Mouse (Mus musculus) lung, adult 18-20 months (tissue): ENCODE measurements at regions not wholly inside any gene's neighbourhood (a gene's known extent, or its start where the extent isn't known, plus 50 kb on each side); places are given as distances from the start of the nearest gene placed in this dataset.

Source experiments
- DNase-seq, 2 experiments: peaks; one replicate each; pipeline ENCODE4 v3.0.0; 2022; ENCODE audit warnings: mixed read lengths in 2 of 2

DNA sequence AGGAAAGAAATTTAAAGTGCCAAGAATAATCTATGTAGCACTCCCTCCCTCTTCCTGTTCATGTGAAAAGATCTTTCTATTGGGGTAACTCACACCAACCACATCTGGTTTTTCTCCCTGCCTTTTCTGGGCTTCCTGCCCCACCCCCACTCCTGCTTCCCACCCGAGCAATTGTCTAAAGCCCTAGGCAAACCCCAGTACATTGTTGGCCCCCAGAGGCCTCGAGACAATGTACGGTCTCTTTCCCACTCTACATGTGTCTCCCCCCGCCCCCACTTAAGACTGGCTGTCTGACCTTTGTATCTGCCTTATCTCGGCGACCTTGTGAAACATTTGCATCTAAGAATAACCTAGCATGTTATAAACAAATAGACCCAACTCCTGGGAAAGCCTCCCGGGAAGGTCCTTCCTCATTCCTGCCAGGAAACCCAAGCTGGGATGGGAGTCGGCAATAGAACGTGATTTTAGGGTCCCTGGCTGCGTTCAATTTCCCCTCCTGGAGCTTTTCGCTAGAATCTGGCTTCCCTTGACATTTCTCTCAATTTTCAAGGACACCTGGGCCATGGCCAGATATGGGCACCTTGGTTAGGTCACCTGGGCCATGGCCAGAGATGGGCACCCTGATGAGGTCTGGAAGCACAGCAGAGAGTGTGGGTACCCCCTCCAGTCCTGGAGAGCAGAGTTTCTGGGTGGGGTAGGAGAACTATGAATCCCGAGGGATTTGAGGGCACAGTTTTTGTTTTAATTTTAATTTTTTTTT lies 97.9 kb upstream of the Map4k3 start:
- peak in 1 of 2 experiments; percentile 9 for DNase-seq

DNA sequence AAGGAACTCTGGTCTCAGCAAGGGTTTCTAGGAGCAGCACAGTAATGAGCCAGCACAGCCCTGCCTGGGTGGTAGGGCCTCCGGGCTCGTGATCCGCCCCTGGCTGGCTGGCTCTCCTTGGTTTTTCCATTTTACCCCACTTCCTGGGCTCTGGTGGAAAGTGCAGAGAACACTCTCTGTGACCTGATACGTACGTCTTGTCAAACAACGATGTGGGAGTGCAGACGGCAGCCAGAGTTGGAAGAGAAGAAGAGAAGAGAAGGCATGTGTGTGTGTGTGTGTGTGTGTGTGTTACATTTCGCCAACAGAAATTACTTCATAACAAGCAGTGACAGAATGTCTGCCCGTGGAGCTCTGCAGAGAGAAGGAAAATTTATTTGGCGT lies 97.2 kb upstream of the Map4k3 start:
- DNase-seq = peak; percentile 11 to 18

DNA sequence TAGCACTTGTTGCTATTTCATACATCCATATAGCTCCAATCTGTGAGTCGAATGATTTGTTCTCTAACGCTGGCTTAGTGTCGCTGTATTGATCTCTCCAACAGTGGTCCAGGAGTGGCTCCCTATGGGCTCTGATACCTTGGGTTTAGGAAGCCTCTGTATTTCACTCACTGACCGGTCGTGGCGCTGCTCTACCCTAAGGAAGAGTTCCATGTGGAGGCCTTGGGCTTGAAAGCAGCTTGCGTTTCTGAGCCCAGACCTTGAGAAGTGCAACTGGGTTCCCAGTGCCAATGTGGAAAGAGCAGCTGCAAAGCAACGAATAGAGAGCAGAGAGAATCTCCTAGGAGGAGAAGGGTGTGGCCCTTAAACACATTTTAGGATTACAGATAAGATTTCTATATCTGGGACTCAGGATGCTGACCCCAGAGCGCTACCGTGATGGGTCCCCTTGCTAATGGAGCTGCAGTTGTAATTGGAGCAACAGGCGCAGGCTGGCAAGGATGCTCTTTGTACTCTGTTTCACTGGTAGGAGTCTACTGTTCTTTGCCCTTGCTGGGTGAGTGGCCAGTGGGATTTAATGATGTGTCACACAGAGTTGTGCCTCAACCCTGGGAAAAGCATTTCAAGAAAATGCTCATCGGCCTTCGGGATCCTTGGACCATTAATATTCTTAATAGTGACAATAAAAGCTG lies 96.7 kb upstream of the Map4k3 start:
- no peak for DNase-seq

DNA sequence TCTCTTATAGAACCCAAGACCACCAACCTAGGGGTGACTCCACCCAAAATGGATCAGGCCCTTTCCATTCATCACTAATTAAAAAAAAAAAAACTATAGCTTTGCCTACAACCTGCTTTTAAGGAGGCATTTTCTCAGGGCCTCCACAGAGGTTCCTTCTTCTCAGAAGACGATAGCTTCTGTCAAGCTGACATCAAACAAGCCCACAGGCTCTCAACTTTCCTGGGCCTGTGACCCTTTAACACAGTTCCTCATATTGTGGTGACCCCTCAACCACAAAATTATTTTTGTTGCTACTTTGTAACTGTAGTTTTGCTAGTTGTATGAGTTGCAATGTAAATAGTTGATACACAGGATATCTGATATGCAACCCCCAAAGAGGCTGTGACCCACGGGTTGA lies 96.0 kb upstream of the Map4k3 start:
- no peak for DNase-seq

DNA sequence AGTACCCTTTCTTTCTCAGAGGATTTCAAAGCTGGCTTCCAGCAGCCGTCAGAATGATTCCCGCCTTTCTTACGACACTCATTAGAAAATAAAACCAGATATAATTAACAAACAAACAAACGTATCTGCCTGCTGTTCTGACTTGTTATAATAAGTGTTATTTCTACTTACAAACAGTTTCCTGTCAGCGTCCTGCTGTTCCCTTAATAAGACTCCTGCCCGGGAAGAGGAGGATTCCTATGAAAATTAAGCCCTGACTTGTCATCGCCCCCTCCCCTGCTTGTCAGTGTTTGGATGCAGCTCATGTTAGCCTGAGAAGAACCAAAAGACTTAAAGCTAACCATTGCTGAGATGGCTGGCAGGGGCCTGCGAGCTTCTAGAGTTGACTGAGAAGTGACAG lies 92.6 kb upstream of the Map4k3 start:
- no peak for DNase-seq

DNA sequence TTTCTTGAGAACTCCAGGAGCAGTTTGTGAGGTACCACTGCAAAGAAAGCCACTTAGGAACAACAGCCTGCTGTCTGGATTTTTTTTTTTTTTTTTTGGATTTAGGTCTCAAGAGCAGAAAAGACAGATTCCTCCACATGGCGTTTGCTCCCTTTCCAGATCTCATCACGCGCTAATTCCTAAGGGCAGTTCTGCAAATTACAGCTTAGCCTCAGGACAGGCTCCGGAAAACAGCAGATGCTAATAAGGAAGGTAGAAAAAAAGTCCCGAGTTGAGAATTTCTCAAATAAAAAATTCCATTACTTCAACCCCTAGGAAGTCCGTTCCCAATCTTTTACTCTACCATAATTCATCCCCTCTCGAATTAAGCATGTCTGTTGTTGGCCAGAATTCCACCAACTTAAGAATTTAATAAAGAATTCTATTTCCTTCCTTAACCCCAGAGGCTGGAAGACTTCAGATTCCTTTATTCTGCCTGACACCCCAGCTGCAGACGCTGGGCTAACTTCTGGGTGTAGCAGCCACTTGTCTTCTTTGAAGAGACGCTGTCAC lies 90.3 kb upstream of the Map4k3 start:
- DNase-seq = no peak

DNA sequence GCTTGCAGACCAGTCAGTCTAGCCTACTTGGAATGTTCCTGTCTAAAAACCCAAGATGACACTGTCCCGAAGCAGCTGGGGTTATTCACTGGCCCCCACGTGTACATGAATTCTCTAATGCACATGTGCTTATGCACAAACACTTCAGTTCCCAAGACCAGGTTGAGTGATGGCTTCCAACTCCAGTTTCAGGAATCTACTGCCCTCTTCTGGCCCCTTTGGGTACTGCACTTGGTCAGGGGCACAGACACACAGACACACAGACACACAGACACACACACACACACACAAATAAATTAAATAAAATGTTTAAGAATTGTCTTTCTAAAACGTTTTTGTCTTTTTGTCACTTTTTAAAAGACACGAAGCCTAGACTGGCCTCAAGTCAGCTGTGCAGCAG lies 87.5 kb upstream of the Map4k3 start:
- DNase-seq = peak in 1 of 2 experiments; percentile 26

DNA sequence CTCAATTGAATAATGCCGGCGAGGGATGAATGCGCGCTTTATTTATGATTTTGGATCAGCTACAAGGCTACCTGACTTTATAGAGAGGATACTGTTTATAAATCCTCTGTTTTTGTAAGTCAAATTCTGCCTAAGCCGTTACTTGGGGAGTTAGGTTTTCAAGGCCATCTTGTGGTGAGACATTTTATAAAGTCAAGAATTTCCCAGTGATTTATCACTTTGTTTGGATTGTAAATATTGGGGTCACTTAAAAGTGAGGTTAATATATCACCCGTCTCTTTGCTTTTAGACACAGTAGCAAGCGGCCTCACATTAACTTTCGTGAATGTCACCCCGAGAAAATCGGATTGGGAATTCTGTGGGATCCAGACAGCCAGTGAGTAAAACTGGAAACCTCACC lies 84.9 kb upstream of the Map4k3 start:
- DNase-seq = no peak

DNA sequence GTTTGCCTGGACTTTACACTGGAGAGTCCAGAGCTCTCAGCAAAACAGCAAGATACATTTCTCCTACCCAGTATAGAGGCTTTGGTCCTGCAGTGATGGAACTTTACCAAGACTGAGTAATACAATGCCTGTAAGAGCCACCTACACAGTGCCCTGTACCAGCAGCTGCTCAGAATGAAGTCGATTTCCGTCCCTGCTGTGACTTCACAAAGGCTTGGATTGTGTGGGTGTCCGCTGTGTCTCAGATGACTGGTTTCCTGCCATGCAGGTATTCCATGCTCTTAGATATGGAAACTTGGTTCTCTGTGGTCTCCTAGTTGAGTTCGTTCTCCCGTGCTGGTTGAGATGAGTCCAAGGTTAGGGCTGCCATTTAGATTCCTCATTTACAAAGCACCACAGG lies 81.0 kb upstream of the Map4k3 start:
- DNase-seq = no peak

DNA sequence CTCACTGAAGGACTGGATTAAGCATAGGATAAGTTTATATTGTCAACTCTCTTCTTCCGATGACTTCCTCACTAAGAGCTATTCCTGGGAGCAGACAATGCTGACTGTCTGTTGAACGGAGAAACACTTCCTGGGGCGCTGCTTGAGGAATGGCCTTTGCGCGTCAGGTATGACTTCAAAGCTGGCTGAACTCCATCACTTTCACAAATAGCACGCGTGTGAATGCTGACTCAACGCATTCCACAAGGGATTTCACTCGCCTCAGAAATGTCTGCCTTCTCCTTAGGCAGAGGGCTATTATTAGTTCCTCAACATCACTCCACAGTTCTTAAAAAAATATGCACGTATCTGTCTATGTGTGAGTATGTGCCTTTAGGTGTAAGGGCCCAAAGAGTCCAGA lies 79.8 kb upstream of the Map4k3 start:
- DNase-seq = peak; percentile 45 to 67

DNA sequence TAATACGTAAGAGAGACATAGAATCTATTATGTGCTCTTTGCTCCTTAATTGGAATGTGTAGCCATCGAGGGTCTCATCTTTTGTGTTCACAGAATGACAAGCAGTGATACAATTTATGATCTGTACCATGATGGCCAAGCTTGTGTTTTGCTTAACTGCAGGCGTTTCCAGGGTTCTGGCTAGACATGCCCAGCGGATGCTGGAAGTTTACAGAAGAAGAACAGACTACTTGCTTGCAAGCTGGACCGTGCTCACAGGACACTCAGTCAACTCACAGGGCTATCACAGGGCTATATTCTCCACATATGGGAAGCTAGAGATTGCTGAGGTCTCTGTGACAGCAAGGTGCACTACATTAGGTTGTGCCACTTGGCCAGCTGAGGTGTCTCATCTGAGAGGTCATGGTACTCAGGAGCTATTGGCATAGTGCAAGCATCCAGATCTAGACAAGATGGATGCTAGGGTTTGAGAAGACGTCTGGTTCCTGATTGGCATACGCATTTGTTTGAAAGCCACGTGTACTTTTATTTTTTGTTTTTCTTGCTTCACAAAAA lies 75.2 kb upstream of the Map4k3 start:
- peak; percentile 33 to 53 for DNase-seq

DNA sequence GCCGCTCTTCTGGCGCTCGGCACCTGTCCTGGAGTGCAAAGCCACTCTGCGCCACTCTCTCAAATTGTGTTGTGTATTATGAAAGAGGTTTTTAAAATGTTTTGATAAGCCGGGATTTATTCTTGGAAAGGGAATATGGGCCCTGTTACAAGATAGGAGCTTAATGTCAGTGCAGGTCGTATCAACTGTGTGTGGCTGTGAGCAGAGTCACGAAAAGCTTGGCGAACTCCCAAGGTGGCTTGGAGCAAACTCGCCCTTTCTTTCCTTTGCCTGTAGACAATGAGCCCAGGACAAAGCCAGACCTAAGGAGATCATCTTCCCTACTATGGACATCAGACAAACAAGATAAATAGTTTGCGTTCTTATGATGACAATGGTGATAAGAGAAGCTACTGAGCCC lies 74.3 kb upstream of the Map4k3 start:
- DNase-seq = peak; percentile 53 to 75

DNA sequence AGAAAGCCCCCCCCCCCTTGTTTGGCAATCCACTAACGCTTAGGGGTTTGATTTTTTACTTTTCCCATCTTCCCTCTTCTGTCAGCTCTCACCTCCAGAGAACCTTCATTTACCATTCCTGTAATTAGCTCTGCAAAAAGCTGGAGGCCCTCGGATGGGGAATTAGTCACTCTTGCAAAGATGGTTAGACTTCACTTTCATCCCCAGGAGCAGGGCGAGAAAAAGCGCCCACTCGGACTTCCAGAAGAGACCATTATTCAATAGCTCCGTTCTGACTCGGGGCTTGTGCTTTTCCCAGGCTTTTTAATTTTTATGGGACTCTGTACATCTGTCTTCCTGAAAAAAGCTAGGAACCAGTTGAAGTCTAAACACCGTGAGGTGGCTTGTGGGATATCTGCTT lies 73.7 kb upstream of the Map4k3 start:
- DNase-seq = no peak

DNA sequence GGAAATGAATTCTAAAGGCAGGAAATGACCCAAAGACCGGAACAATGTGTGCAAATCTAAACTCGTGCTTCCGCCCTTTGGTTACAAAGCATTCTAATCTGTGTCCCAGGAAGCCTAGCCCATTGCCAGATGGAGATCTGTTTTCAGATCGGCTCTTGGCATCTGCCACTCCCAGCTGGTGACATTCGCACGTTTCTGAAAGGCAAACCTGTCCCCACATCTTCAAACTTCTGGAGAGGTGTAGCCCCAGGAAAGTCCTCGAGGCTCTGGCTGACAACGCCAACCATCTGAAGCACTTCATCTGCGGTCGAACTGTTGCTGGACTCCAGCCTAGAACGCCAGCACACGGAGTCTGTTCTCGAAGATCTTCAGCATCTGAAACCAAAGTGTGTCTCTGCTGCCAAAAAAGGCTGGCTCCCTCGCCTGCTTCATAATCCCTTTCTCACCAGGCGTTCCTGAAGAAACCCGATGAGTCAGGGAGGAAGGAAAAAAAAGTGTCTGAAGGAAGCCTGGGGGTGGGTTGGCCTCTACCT lies 73.2 kb upstream of the Map4k3 start:
- peak; percentile 81 to 87 for DNase-seq

DNA sequence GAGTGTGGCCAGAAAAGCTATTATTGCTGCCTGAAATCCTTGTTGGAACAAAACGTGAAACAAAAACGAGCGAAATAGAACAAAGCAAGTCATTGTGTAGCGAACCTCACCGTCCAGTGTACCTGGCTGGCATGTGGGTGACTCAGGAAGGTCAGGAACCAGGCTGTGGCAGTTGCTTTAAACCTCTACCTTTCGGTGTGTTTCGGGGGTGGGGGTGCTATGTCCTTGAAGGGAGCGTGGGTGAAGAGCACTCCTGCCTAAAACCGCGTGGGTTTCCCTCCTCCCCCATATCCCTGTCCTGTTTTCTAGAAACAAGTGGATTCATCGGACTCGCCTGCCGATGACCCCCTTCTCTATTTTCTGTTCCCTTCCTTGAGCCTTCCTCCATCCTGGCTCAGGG lies 72.6 kb upstream of the Map4k3 start:
- DNase-seq = peak; percentile 15 to 23

DNA sequence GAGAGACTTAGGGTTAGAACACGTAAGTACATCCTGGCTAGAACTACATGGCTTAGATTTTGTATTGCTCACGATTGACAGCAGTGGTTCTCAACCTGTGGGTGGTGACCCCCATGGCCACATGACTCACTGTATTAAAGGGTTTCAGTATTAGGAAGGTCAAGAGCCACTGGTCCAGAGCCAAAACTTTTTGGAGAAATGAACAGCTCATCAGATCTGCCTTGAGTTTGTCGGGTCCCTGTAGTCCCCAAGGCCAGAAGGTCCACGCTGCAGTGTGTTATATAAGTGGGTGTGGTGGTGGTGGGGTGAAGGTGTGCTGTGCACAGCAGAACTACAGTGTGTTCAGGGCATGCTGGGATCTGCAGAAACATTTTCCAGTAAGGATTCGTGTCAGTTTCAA lies 72.2 kb upstream of the Map4k3 start:
- DNase-seq = peak in 1 of 2 experiments; percentile 21

DNA sequence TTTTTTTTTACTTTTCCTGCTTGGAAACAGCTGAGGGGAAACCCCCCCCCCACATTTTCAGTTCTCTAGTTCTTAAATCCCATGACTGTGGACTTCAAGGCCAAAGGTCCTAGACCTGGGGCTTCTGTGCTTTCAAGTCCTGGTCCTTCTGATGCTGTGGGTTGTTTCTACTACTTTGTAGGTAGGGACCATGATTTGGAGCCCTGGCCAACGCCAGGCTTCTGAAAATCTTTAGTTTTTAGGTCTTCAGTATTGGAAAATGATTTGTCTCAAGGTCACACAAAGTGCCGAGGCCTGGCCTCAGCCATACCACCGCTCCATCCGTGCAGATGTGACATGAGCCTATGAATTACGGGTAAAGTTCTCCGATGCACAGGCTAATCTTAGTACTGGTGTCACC lies 70.8 kb upstream of the Map4k3 start:
- no peak for DNase-seq

DNA sequence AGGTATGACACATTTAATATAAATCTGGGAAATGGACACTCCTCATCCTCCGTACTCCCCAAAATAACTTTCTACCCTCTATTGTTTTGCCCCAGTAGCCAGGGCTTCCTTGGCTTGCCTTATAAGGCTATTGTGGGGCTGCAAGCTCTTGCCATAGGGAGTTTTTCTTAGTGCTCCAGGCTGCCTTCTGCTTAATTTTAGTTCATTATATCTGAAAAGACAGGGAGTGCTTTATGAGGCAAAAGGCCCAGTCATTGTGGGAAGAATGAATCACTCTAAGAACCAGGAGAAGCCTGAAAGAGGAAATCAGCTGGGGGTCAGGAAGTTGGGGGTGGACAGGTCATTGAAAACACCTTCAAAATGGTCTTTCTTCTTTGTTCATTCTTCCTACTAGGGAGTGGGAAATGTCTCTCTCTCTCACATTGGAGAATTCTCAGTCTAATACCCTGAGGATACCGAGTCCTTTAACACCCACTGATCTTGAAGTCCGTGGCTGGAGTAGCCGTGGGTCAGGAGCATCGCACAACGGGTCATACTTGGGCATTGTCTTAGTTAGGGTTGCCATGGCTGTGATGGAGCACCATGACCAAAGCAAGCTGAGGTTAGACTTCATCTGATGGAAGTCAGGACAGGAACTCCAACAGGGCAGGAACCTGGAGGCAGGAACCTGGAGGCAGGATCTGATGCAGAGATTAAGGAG lies 70.1 kb upstream of the Map4k3 start:
- no peak for DNase-seq

DNA sequence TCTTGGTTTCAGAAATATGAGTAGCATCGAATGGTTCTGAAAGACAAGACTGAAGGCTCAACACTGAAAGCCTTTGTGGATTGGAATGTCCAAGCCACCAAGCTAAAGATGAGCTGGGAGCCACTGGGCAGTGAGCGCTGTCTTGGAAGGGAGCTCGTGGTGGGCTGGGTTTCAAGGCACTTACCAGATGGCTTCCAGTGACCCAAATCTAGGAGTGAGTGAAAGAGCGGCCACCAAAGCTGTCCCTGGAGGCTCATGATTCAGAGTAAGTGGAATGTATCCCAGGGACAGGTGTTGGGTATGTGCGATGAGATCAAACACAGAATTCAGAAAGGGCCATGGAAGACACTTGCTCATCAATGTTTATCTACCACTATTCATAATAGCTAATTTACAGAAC lies 68.5 kb upstream of the Map4k3 start:
- DNase-seq = no peak

DNA sequence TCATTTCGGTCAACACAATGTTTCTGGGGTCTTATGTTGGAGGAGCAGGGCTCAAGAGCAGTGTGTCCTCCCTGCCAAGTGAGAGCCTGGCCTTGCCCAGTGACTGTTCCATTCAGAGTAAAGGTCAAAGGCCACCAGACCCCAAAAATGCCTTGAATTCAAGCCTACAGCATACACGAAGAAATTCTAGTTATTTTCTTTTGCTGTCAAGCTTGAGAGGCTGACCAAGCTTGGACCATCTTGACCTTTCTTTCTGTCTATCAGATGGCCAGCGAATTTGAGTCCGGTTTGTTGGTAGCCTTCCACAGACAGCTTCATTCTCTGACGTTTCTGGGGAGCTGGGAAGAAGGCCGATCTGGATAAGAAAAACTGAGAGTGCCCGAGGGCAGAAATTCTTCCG lies 68.1 kb upstream of the Map4k3 start:
- no peak for DNase-seq

DNA sequence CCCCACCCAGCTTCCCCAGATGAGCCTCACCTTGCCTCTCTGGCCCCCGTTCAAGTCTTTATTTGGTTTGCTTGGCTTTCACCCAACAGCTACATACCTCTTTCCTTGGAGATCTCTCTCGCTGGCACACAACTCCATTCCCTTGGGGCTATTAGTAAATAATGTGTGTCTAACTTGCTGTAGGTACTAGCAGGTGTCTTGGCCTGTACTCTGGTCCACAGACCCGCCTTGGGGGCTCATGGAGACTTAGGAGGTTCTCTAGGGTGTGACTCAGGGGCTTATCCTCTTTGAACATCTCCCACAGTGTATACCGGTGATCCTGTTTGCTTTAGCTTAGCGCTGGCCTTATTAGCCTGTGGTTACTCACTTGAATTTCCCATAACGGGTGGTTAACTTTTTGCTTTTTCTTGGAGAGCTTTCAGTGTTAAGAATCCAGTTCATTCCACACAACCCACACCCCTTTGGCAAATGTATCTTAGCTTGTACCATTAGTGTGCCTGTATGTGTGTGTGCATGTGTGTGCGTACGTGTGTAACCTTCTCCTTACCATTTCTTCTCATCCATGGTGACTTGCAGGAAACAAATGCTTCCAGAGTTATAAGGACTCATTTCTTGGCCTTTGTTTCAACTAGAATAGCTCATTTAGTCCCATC lies 67.3 kb upstream of the Map4k3 start:
- DNase-seq = peak; percentile 38 to 54

DNA sequence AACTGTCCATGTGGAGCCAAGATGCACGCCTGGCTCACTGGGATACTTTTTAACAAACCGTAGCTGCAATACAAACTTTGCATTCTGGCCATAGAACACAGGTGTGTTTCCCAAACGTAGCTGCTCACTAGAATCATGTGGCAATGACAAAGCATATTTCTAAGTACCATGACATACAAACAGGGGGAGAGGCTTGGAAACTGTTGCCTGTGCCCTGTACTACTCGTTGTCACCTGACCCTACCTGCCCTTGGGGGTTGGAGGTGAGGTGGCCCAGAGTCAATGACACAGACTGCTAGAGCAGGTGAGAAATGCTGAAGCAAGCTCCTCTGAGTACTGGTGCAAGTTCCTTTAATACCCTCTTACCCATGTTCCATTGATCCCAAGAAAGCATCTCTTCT lies 64.3 kb upstream of the Map4k3 start:
- DNase-seq = peak in 1 of 2 experiments; percentile 44

DNA sequence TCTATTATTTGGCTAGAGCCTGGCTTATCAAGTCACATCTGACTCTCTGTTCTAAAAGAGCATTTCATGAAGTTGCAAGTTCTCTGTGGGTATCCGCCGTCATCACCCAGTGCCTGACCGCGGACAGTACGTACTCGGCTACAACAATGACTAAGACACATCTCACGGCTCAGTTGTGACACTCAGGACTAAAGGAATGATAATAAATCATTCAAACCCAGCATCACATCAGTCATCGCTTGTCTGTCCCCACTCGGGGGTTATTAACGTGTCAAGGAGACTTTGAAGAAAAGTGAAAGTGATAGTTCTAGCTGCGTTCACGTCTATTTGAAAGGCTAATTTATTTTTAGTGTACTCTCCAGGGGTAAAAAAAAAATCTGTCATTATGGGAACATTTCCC lies 61.4 kb upstream of the Map4k3 start:
- no peak for DNase-seq
